Mouse (Mus musculus): ENCODE data around the gene Parl.

The Parl gene

DNA sequence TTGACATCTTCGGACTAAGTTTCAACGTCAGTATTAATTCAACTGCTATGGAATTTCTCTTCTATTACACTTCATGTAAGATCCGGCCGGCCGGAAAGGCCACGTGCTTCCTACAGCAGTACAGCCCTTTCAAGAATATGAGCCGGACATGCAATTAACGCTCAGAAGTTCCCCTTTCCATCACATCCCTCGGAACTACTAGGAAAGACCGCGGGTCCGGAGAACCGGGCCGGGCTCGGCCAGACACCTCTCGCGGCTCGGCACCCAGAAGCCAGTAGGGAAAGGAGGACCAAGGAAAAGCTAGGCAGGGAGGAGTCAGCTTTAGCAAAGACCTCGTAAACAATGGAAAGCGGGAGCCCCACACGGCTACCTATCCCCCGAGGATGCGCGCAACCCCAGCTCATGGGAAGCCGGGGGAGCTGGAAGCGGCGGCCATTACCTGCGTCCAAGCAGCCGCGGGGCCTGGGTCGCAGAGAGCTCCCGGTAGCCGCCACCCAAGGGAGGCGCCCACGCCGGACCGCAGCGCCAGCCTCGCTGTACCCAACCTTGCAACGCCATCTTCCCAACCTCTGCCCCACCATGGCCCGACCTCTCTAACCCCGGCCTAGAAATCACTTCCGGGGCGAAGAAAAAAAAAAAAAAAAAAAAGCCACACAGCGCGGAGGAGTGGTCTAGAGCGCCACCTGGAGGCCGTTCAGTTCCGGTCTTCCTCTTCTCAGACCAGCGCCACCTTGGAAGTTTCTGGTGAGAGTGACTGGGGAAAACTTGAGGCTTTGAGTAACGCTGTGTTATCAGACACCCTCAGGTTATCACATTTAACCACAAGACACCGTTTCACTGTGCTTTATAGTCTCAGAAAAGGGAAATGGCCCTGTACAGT is at the start of gene Parl:
TSS of gene Parl (minus strand) at position 618 of the 880 bp plus-strand sequence.
- DNase-seq (ENCODE audit: low spot score in 2 of 2) = peak; percentile 77 to 86

DNA sequence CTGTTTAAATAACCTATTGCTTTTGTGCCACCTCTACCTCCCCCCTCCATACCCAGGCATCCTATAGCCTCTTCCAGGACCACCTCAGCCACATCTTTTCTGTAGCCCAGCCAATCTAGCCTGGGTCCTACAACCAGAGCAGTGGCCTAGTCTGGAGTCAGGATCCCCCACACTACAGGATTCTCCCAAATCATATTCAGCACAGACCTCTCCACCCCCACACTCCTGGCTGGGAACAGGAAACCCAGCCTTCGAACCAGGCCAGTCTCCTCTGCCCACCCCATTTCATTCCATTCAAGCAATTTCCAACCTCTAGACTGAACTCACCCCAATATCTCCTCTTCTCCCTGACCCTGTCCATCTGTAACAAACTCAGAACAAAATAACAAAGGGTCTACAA is 43.3 kb upstream of the Parl start:
- no peak for DNase-seq (ENCODE audit: low spot score in 2 of 2)

DNA sequence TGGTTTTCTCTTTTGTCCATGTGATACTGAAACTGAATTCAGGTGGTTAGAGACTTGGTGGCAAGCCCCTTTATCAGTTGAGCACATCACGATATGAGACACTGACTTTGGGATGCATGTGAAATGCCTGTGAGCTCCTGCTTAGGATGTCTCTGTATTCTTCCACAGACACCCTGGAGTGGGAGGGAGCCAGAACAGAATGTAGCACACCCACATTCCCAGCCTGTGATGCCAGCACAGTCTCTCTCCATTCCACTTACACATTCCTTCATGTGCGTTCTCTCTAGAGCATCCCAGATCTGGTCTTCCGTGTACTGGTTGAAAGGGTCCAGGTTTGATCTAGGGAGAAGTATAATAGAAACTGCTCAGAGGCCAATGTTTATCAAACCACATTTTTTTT is 36.4 kb upstream of the Parl start:
- DNase-seq (ENCODE audit: low spot score in 2 of 2) = peak; percentile 73 to 79

DNA sequence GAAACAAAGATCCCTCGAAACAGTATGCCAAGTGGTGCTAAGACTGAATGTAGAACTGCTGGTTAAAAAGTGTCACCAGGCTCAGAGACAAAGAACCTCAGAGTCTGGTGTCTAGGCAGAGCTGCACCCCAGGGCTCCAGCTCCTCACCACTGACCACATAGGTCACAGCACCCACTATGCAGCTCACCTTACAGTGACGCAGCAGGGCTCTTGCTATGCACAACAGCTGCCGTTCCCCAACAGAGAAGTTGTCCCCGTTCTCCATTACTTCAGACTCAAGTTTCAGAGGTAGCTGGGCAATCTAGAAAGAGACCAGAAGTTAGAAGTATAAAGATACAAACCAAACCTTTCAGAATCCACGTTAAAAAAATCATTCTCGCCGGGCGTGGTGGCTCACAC is 32.7 kb upstream of the Parl start:
- DNase-seq (ENCODE audit: low spot score in 2 of 2) = no peak

DNA sequence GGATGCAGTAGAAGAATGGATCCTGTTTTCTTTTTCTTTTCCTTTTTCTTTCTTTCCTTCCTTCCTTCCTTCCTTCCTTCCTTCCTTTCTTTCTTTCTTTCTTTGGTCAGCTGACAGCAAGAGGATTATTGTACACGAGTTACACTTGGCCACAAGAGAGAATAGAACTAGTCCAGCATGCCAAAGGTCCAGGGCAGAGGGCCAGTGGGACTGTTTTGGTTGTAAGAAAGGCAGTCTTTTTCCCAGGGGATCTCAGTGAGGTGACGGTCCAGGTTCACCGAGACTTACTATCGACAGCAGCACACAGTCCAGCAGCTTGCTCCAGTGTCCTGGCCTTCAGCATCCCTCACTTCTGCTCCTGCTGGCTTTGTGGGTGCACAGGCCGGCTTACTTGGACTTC is 26.1 kb upstream of the Parl start:
- no peak for DNase-seq (ENCODE audit: low spot score in 2 of 2)

DNA sequence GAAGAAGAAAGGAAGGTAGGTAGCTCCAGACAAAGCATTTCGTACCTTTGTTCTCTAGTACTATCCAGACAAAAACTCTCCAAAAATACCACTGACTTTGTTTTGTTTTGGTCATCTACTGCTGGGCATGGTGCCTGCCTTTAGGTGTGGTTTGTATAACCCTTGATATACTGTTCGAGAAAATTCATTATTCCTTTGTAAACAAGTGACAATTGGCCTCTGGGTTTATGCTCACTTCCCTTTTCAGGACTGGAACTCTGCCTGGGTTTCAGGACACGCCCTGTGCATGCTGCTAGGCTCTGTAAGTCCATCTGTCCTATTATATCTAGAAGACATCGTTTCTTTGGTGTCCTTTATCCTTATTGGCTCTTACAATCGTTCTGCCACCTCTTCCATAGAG is 23.1 kb upstream of the Parl start, which contains the start of gene Cyp2ab1:
TSS of gene Cyp2ab1 (minus strand) at position 119 of the 400 bp plus-strand sequence.
- DNase-seq (ENCODE audit: low spot score in 2 of 2) = no peak

DNA sequence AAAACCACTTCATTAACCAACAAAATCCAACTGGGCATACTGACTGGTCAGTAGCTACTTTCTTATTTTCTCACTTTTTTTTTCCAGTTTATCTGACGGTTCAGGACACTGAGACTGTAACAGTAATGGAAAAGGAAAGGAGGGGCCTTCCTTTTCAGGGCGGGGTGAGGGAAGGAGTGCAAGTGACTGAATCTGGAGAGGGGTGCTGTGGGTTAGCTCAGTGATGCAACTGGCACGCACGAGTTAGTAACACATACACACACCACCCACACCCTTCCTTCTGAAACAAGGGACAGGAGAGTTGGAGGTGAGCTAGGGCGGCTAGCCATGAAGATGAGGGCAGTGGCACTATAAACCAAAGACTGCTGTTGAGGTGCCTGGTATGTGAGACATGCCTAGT is 21.7 kb upstream of the Parl start:
- no peak for DNase-seq (ENCODE audit: low spot score in 2 of 2)

DNA sequence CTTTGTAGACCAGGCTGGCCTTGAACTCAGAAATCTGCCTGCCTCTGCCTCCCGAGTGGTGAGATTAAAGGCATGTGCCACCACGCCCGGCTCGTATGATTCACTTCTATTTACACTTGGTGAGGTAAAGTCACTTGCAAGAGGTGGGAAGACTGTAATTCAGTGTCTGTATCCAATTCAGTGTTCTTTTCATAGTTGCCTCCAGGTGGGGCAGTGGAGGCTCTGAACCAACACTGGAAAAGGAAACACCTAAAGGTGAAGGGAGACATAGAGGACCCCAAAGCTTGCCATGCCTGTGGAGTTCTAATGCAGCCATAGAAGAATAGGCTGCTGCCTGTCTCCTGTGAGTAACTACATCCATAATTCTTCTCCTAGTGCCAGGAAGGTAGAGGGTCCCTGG is 20.1 kb upstream of the Parl start:
- DNase-seq (ENCODE audit: low spot score in 2 of 2) = no peak

DNA sequence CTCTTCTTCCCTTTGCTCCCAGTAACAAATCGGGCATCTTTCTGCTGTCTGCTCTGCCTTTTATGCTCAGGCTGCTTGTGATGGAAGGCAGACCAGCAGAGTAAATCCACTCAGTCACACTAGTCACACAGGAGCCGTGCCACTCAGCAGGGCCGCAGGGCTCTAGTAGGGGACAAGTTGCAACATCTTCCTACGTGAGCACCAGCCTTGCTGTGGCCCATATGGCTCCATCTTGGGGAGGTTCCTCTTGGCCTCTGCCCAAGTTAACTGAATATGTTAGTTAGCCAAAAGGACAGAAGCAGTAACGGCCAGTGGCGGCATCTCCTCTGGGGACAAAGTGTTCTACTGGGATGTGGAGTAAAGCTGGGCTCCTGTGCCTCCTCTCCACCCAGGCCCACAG is 14.6 kb upstream of the Parl start:
- no peak for DNase-seq (ENCODE audit: low spot score in 2 of 2)

DNA sequence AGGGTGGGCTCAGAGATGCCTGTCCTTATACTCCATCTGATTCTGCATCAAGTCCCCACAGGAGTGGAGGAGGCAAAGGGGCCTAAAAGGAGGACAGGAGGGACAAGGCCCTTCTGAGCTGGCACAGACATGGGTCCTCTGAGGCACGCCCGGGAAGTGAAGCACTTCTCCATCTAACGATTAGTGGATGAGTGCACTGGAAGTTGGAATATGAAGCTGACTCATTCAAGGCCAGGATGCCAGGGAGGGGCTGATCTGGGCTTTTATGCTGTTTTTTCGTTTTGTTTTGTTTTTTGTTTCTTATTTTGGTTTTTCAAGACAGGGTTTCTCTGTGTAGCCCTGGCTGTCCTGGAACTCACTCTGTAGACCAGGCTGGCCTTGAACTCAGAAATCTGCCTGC is 13.1 kb upstream of the Parl start:
- no peak for DNase-seq (ENCODE audit: low spot score in 2 of 2)

DNA sequence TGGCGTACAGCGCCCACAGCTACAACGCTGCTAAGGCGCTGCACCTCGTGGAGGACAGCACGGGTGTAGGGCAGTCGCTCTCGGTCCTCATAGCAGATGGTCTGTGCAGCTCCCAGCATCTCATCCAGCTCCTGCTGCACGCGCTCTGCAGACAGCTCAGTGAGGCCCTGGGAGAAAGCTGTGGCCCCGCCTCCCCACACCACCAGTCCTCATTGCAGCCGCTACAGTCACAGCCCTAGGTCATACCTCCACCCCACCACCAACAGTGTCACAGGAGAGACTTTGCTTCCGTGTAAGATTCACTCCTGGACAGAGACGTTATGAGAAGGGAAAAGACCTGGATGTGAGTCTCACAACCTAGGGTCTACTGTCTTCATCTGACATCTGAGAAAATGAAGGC is 10.1 kb upstream of the Parl start:
- DNase-seq (ENCODE audit: low spot score in 2 of 2) = no peak

DNA sequence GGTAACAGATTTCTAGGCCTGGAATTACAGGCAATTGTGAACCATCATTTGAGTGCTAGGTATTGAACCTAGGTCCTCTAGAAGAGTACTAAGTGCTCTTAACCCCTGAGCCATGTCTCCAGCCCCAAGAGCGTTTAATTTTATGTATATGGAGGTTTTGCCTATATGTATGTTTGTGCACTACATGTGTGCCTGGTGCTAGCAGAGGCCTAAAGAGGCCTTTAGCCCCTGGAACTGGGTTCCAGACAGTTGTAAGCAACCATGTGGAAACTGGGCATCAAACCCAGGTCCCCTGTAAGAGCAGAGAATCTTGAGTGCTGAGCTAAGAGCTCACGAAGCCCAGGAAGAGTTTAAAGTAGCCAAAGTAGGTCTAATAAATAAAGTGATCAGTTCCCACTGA is 2.1 kb downstream of the Parl start:
- no peak for DNase-seq (ENCODE audit: low spot score in 2 of 2)

DNA sequence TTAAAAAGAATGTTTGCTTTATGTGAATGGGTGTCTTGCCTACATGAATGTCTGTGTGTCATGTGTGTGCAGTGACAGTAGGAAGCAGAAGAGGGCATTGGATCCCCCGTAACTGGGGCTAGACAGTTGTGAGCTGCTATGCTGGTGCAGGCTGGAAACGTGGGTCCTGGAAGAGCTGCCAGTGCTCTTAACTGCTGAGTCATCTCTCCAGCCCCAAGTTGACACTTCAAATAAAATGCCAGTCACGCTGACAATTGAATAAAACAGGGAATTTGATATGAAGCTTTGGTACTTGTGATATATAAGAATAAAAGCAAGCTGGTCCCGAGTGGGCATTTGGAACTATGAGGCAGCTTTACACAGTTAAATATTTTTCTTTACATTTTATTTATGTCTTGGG is 21.9 kb downstream of the Parl start:
- no peak for DNase-seq (ENCODE audit: low spot score in 2 of 2)

DNA sequence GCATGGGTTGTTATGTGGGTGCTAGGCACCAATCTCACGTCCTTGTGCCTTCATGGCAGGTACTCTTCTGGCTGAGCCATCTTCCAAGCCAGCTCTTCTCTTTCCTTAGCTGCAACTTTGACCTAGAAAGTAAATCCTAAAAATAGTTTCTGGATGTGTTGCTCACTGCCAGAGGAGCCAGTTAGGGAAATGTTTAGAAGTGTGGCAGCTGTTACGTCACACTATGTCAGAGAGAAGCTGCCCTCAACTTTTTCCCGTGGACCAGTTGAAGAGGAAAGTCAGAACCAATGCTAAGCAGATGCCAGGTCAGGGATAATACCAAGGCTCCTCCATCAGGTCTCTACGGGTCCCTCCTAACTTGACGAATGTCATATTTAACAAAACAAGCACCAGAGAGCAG is 22.8 kb downstream of the Parl start:
- DNase-seq (ENCODE audit: low spot score in 2 of 2) = no peak

DNA sequence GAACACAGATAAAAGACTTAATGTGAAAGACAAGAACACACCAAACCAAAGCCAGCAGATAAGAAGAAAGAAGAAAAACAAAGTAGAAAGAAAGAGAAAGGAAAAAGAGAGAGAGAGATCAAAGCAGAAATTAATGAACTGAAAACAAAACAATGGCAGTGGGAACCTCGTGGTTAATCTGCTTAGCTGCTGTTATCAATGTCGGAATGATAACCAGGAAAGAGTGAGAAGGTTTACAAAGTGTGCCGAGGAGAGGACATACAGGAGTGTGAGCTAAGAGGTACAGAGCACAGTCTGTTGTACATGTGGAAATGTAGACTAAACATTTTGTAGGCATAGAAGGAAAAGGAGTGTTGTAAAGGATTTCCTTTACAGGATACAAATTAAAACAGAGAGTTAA is 29.2 kb downstream of the Parl start:
- no peak for DNase-seq (ENCODE audit: low spot score in 2 of 2)

DNA sequence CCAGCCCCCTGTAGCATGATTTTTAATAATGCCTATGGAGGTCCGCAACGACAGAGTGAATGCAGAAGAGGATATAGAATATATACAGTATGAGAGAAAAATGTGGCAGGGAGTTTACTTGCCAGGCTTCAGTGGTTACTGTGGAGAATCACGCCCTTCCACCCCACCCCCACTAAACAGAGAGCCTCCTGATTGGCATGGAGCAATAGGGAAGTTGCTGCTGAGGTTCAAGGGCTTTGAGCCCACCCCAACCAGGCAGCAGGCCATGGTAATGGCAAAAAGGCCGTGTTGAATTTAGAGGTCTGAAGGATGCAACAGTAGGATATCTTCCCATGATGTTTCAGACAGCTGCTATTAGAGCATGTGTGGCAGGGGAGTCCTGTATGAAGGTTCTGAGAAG is 30.8 kb downstream of the Parl start:
- no peak for DNase-seq (ENCODE audit: low spot score in 2 of 2)

DNA sequence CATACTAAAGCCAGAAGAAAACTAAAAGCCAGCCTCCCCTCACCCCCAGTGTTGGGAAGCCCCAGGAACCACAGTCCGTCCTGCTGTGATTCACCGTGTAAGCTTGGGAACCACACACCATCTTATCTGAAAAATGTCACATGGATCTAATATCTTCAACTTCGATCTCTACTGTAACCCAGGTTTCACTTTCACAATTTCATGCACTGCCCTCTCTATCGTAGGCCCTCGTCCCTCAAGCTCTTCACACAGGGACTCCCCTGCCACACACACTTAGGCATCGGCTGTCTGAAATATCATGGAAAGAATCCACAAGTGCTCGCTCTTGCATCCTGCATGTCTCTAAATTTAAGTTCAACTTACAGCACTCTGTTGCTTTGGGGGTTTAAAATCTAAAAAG is 37.1 kb downstream of the Parl start:
- no peak for DNase-seq (ENCODE audit: low spot score in 2 of 2)

DNA sequence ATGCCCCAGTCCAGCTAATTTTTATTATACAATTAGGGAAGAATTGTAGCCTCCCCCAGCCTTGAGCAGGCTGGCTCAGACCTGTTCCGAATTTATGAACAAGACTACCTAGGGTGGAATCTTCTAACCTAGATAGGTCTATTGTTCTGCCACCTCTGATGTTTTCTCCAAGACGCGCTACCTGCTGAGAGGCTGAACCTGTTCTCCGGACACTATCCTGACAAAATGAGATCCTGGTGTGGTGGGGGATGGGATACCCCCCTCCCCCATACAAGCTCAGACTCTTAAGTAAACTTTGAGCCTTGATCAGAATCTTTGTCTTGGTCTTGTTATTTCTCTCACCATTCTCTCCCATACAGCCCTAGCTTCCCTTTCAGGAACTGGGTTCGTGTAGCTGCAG is 44.3 kb downstream of the Parl start:
- no peak for DNase-seq (ENCODE audit: low spot score in 2 of 2)

DNA sequence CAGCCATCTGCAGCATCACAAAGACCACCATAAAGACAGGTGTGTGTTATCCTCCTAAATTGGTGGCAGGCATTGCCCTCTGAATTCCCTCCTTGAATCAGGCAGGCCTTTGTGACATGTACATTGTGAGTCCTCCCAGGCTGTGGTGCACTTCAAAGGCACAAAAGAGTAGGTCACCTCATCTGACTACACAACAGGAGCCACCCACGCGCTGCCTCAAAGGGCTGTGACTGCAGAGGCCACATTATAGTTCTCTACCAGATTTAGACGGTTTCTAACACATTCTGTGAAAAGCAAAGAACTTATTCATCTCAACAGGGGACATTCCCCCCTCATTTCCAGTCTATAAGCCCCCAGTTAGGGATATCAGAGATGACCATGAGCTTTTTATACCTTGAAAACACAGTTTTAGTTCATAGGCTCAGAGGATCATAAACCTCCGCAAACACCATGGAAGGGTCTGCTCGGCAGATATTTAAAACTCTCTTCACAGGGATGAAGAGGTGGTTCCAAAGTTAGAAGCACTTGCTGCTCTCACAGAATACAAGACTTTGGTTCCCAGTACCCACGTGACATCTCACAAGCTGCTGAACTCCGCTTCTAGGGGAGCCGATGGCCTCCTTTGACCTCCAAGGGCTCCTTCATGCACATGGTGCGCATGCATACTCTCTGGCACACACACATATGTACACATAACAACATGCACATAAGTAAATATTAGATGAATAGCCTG is 53.6 kb downstream of the Parl start:
- peak; percentile 36 to 52 for DNase-seq (ENCODE audit: low spot score in 2 of 2)

DNA sequence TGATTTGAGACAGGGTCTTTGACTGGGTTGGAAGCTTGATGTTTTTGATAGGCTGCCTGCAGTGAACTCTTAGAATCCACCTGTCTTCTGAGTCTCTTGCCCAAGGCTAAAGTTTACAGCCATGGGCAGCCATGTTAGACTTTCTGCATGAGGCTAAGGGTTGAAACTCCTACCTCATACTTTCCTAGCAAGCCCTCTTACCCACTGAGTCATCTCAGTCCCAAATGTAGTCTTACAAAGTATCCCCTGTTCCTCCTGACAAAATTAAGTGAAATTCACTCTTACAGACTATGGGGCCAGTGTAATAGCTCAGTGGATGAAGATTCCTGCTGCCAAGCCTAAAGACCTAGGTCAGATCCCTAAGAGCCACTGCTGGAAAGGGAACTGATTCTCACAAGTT is 55.1 kb downstream of the Parl start:
- DNase-seq (ENCODE audit: low spot score in 2 of 2) = no peak

DNA sequence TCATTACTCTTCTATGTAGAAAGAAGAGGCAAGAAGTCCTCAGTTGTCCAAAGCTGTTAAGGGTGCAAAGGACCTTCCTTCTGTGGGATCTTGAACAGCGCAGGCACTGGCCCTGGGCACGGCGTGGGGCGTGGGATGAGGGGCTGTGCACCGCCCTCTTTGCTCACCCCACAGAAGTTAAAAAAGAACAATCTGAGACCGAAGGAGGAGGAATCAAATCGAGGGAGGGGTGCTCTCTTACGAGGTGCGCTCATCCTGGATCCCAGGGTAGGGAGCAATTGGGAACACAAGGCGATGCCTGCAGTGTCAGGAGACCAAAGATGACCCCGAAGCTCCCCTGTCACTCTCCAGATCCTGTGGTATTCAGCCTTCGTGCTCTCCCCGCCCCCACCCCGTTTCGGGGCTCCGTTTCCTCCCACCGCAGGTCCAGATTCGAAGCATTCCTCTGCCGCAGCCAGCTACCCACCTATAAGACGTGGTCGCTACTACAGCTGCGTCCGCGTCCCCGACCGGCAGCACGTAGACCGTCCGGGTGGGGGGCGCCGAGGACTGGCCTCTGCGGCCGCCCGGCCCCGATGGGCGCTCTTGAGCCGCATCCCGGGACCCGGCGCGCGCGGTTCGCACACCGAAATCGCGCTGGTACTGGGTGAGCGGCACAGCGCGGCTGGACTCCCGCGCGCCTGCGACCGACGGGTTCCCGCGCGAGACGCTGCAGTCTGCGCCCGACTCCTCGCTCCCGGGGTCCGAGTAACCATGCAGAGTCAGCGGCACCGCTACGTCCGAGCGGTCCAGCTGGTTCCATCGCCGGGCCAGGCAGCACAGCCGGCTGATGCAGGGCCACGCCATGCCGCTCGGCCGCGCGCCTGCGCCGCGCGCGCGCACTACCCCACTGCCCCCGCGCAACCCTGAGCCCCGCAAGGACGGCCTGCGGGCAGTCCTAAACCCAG is 61.4 kb downstream of the Parl start, which contains the start of gene Map6d1:
TSS of gene Map6d1 (minus strand) at position 891 of the 947 bp plus-strand sequence.
- DNase-seq (ENCODE audit: low spot score in 2 of 2) = peak; percentile 59 to 69

DNA sequence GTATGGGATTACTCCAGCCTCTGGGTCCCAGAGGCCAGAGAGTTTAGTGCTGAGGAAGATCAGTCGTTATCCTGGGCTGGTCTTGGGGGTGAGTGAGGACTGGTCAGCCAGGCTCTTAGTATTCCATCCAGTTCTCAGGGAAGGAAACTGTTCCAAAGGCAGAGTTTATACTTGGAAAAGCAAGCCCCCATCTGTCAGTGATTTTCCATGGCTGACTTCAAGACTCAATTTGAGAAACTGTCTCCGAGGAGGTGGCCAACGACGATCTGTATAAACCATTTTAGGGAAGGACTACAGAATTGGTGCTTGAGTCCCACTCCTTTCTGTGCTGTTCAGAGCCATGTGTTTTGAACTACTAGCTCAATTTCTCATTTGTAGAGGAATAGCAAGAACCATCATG is 63.5 kb downstream of the Parl start:
- DNase-seq (ENCODE audit: low spot score in 2 of 2) = no peak
